Mouse (Mus musculus): ENCODE measurements around the gene Gm3147. TPM values are rescaled to one million over a fixed set of nuclear protein-coding genes. Genes with fewer than 3 reads are reported as not detected.
"Not testable (repeated sequence)": the region's sequence is repeated elsewhere in the genome, so short reads cannot be mapped to it uniquely, and the experiment has no call there.

Gene Gm3147
- not detected for total RNA-seq (2021)
- long read RNA-seq, experiment 1 = 0 reads
- long read RNA-seq, experiment 2 = 0 reads

DNA sequence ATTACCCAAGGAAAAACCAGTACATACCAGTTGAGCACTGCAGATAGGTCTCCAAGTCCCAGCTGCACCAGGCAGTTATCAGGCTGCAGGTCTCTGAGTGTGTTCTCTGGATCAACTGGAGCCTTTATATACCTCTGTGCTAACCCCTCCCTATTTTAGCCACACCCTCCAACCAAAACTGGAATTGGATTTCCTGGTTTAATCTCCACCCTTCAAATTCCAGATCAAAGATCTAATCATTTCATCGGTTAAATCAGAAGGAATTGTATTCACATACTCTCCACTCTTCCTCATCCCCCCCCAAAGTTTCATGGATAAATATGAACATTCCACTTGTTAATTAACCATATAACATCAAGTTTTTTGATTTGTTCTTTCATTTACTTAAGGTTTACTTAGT, at the start of gene Gm3147:
Gm3147 (minus strand) TSS at position 101 of the 400 bp plus-strand sequence.
- DNase-seq = not testable (repeated sequence)

DNA sequence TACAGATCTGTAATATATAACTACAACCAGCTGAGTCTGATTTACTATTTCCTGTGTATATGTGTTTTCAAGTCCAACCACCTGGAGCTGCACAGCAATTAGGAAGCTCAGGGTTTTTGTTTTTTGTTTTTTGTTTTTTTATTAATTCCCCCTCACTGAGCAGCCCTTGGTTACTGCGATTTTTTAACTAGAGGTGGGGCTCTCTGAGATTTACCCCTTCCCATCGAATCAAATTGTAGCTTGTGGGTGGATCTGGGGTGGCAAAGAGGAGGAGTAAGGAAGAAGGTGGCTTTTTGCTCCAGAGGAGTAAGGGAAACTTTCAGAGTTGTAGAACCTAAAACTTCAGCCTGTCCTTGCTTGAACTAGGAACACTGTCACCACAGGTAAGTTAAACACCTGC, 31.9 kb upstream of the Gm3147 start, which contains the start of gene Gm6205:
Gm6205 (plus strand) TSS at position 301 of the 400 bp plus-strand sequence.
- DNase-seq = not testable (repeated sequence)

DNA sequence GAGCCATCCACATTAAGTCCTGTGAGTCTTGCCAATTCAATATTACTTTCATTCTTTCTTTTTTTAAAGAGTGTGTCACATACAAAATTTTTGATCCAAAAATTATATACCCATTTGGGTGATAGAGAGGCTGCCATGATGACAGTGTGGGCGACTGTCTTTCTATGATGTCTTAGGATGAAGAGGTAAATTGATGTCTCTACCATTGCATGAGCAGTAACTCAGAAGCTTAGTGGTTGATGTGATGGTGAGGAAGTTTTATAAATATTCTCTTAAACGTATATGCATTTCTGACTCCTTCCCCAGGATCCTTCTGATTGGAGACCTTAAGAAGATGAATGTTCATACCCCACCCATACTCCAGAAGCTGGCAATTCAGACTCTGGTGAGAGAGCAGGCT, 7.5 kb upstream of the Gm3147 start, which contains the start of gene Gm6509:
Gm6509 (plus strand) TSS at position 301 of the 400 bp plus-strand sequence.
- DNase-seq = not testable (repeated sequence)

Other genes starting within 250 kb of the Gm3147 start
- gene Gm7682, start 170.6 kb downstream of the Gm3147 start, total RNA-seq (2021) = not detected
- gene Gm3139, start 90.1 kb downstream of the Gm3147 start, total RNA-seq (2021) = not detected
- not detected for gene Gm6509, start 7.6 kb upstream of the Gm3147 start, total RNA-seq (2021)
- not detected for gene Gm6205, start 32.0 kb upstream of the Gm3147 start, total RNA-seq (2021)
- not detected for gene Gm3183, start 249.1 kb upstream of the Gm3147 start, total RNA-seq (2021)

Data from adrenal gland, postnatal 36 days (tissue).